ENCODE assay signal across 7 mouse cellular contexts in the genomic region with DNA sequence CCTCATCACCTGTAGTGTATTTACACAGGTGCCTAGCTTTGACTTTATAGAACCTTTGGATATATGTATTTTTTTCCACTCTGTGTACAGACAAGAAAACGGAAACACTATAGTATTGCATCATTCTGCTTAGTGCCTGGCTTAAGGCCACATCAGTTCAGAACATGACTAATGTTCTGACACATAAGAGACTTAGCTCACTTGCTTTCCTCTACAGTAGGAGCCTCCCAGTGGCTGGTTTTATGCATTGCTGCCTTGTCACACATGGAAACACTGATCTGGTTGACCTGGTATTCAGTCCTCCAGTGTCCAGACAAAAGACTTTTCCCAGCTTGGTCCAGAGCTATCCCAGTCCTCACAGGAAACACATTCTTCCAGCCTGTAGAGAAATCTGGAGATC.
DNase-seq lines count a peak whose midpoint lies in the region.

No protein-coding gene starts in this region.

- peak; percentile 36 to 44 for DNase-seq in left cerebral cortex, adult 18-20 months (ENCODE audit: low spot score in 2 of 2)
- no peak for DNase-seq in left cerebral cortex, adult 11 months (ENCODE audit: low spot score)
- peak; percentile 57 for DNase-seq in Muller cell, postnatal 12 days (ENCODE audit: inconsistent ontology term)
- peak; percentile 65 for DNase-seq in adrenal gland, postnatal 10 days
- peak; percentile 14 for DNase-seq in lung, postnatal 14 days
- no peak for DNase-seq in spleen, adult 12 weeks (ENCODE audit: low spot score)
- no peak for DNase-seq in thymus, postnatal 0 days (ENCODE audit: low spot score)

Comparison
In these comparisons a context has a peak if more than half of its experiments do, and no peak if none do; other contexts are left out.
1. DNase-seq: peak in left cerebral cortex, adult 18-20 months (2 of 2), Muller cell, postnatal 12 days (single experiment), adrenal gland, postnatal 10 days (single experiment) and lung, postnatal 14 days (single experiment); none in left cerebral cortex, adult 11 months (single experiment), spleen, adult 12 weeks (single experiment) and thymus, postnatal 0 days (single experiment).